Mouse (Mus musculus) kidney, postnatal 14 days (tissue): Measurements from ENCODE around the gene Spns1.

Experiments
- DNase-seq: peaks from one replicate; pipeline ENCODE4 v3.0.0; 2022; ENCODE audit warnings: mixed read lengths

Gene Spns1

DNA sequence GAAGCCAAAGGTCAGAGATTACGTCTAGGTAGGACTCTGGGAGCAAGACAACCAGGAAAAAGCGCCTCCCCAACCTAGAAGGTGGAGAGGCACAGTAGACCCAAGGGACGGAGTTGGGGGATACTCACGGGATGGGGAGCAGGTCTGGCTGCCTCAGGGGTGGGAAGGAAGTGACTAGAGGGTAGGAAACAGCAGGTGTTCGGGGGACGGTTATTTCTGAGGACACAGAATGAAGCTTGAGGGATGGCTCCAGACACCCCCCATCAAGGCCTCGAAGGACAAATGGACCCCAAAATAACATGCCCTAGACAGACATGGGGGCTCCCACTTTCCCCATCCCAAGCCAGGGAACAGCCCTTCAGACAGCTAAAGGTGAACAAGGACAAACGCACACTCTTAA, 8.9 kb downstream of the Spns1 start:
- no peak for DNase-seq

DNA sequence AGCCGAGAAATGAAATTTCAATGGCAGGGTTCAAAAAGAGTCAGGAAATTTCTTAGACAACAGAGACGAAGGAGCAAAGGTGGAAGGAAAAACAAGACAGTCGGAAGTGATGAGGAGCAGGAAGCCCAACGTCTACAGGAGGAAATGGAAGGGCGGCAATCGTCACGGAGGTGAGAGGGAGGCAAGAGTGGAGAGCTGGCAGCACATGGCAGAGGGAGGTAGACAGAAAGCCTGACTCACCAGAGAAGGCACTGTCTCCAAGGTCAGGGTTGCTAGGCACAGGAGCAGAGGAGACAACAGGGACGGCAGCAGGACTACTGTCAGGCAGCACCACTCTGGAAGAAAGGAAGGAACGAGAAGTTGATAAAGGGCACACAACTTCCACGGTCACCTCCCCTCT, 9.6 kb downstream of the Spns1 start:
- no peak for DNase-seq

DNA sequence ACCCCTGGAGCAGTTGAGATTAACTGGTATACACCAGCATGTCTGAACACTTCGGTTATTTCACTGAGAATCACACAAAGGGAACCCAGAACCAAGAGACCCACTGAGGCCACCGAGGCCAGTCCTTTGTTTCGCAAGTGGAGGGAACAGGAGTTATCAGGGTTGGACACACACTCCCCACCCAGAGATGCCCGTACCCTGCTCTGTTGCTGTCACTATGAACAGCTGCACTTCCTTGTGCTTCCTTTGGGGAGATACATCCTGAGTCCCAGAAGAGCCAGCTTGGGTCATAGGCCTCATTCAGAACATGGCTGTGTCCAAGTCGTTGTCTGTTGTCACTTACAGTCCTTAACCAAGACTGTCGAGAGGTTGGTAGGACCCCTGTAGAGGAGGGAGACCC, 14.2 kb downstream of the Spns1 start:
- no peak for DNase-seq

DNA sequence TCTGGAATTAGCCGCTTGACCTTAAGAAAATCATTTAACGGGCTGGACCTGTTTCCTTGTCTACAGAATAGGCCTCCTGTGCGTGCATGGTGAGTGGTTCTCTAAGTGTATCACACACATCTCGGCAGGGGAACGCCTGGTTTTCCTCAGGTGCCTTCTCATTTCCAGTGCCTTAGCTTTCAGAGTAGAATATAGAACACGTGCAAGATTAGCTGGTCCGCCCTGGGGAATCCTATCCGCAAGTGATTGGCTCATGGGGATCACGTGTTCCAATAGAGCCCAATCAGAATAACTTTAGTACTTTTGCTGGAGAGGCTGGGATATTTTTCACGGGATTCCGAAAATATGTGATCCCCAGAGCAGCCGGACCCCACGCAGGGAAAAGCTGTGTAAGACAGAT, 18.2 kb downstream of the Spns1 start:
- no peak for DNase-seq

DNA sequence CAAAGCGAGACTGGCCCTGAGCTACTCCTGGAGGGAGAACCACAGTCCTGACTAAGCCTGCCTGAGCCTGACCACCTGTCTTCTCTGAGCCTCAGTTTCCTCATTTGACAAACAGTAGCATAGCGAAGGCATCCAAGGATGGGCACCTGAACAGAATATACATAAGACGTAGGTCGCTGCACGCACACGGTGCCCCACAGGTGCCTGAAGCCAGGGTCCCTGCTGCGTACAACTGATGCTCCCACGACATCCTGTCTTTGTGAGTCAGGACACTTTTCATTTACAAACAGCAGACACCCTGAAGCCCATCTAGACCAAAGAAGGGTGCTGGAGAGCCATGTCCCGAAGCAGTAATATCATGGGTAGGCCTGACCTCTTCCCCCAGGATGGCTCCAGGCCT, 18.8 kb downstream of the Spns1 start:
- no peak for DNase-seq

DNA sequence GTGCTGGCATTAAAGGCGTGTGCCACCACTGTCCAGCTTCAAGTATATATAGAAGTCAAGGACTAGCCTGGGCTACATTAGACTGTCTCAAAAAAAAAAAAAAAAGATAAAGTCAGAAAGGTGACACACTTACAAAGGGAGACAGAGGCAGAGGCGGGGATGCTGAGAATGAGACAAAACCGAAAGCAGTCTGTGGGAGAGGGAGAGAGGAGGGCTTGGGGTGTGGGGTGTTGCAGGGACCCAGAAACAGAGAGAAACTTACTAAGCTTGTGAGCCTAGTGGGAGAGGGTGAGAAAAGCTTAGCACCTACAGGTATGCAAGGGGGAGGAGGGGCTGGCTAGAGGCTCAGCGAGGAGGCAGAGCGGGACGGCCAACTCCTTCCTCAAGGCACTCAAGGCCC, 19.4 kb downstream of the Spns1 start:
- DNase-seq: no peak

DNA sequence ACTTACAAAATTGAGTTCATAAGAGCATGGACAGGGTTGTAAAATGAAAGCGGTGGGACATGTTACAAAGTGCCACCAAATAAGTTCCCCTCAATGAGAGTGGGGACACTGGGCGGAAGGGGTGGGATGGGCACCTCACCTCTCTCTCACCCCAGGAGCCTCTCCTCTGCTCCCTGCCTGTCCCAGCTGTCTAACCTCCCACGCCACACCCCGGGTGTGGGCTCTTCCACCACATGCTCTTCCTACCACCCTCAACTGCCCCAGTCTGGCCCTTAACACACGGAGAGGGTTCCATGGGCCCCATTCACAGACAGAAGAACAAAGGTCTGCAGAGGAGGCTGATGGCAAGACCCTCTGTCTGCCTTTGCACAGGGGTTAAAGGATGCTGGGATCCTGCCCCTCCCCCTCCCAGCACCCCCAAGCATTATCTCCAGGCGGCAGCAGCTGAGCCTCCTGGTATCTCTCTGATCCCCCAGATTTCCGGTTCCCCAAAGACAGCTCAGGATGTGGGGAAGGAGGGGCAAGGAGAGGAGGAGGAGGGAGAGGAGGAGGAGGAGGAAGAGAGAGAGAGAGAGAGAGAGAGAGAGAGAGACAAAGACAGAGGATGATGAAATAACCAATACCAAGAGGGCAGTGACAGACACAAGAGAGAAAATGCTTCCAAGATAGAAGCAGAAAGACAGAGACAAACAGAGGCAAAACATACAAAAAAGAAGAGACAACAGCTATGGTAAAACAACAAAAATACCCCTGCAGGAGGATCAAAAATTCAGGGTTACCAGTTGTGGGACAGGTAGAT, 20.3 kb downstream of the Spns1 start:
- no peak for DNase-seq

DNA sequence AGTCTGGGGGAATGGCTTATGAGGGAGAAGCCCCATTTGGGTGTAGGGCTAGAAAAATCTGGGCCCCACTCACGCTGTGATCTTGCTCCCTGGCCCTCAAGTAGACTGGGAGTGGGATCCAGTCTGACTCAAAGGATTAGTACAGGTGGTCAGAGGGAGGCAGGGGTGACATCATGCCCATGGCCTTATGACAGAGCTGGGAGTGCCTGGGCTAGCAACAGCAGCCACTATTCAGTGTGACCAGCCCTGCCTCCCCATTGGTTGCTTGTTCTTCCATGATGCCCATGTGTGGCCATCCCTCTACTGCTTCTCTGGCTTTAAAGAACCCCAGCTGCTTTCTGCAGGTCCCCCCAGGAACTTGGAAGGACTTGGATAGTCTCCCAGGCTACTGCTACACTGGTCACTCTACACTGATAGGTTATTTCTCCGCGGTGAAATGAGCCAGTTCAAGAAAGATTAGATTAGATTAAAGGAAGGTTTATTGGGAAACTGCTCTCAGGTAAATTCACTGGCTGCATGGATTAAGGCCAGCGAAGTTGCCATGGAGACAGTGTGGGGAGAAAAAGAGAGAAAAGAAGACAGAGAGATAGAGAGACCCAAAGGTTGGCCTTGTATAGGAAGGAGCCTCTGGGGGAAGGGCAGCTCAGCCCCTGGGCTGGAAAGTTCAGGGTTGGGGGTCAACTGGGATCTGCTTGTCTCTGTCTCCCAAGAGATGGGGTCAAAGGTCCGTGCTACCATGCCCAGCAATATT, 21.2 kb downstream of the Spns1 start:
- no peak for DNase-seq

DNA sequence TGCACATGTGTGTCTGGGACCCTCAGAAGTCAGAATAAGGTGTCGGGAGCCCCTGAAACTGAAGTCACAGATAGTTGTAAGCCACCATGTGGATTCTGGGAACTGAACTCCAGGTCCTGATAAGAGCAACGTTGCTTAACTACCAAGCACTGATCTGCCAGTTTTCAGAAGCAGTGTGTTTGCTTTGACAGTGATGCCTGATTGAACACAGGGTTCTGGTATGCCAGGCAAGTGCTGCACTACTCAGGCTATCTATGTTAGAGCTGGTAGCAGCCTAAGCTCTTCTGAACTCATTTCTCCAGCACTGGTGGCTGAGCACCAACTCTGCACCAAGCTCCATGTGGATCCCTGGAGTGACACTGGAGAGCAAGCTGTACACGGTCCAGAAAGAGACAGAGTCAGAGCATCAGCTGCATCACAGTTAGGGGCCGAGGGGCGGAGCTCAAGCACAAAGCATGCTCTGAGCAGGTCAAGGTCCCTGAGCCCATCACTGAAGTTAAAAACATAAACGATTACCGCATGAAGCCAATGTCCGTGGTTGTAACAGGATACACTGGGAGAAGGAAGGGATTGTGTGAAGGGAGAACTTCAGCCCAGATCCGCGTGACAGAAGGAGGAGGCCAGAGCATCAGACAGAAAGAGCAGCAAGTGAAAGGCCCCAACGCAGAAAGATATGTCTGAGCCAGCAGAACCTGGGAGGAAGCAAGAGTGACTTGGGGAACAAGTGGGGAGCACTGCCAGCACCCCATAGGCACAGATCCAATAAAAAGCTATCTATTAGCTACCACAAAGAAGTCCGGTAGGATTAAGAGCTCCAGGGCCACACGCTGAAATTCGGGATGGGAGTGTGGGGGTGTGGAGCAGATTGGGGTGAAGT, 22.3 kb downstream of the Spns1 start:
- no peak for DNase-seq

DNA sequence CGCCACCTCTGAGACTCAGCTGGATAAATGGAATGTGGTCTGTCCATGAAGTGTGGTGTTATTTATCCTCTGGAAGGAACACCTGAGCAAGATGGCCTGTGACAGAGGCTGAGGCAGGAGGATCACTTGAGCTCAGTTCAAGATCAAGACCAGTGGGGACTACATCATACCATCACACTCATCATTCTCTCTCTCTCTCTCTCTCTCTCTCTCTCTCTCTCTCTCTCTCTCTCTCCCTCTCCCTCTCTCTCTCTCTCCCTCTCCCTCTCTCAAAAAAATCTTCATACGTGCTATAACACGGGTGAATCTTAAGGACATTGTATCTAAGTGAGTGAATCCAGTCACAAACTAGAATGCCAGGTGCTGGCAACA, 23.3 kb downstream of the Spns1 start:
- DNase-seq: no peak

DNA sequence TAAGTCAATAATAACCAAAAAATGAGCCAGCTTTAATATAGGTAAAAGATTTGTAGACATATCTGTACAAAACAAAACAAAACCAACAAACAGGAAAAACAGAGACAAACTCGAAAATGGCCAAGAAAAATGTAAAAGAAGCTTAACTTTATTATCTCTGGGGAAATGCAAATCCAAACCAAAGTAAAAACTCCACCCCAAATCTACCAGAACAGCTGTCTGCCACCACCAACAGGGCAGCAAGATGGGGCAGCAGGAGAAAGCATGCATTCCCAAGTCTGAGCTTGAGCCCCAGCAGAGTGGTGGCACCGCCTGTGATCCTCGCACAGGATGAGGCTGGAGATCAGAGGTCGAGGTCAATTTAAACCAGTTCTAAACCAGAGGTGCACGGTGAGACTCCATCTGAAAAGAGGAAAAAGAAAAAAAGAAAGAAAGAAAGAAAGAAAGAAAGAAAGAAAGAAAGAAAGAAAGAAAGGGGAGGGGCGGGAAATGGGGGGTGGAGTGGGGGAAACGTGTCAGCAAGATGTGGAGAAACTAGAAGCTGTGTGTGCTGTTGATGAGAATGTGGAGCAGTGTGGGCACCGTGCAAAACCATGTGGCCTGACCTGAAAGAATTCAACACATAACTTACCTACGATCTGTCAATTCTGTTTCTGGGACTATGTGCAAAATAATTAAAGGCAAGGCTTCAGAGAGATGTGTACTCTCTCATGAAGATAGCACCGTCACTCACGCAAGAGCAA, 23.8 kb downstream of the Spns1 start:
- DNase-seq: no peak

DNA sequence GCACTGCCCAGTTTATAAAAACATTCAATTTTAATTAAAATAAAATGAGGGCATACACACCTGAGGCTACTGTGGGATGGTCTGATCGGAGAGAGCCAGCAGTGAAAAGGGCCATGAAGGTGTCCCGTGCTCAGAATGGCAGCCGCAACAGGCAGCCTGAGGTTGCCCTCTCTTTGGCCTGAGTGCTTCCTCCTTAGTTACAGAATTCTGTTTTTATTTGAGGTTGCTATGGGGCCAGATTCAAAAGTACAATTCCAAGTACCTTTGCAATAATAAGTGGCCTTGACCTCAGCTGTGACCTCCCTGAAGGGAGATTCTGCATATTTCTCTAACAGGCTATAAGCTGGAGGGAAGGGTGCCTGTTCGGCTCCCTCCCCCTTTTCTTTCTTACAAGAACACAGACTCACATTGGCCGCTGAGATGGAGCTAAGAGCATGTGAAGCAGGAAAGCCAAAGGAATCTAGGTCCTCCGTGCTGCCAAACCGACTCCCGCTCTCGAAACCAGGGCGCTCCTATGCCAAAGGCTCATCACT, 25.8 kb downstream of the Spns1 start:
- no peak for DNase-seq

DNA sequence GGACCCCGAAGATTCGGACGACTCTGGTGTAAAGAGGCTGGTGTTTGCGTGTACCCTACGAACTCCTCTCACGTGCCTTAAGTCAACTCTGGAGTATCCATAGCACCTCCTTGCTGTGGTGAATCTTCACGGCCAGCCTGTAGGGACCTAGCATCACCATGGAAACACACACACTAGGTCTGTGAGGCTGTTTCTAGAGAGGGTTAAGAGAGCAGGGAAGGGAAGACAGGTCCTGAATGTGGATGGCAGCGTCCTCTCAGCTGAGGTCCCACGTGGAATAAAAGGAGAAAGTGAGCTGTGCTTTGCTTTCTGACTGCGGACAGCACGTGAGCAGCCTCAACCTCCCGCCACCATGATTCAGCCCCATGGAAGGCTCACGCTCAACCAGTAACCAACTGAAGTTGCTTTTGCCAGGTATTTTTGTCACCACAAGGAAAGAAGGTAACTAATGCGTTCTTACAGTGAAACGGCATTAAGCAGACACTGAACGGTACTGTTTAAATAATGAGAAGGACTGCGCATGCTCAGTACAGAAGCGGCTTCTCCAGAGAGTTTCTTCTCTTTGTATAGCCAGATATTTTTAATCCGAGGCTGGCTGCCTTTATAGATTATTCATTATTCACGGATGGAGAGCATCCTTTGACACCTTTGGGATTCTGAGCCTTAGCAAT, 26.4 kb downstream of the Spns1 start:
- no peak for DNase-seq

DNA sequence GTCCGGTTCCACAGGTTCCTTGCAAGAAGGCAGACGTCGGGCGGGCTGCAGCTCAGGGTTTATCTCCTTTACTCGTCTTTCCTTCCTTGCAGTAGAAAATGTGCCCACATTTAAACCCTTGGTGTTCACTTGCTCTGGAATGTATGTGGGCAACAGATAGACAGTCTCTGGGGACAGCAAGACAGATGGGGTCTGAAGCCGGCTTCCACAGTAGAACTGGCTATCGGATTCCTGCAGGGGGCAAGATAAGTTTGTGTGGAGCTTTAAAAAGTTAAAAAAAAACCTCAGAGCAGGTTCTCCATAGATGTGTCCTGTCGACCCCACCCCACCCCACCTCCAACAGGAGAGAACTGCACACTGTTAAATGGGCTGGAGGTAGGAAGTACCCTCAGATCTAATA, 29.0 kb downstream of the Spns1 start:
- no peak for DNase-seq

DNA sequence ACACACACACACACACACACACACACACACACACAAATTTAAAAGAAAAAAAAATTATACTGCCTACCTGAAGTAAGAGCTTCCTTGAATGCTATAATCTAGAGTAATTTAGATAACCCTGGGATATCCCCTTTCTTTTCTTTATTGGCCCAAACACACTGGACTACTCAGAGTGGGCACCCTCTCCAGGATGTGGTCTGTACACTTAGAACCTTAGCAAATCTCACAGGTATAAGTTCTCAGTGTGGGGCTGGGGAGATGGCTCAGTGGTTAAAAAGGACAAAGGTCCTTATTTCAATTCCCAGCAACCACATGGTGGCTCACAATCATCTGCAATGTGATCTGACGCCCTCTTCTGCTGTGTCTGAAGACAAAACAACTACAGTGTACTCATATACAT, 30.2 kb downstream of the Spns1 start:
- DNase-seq: no peak

DNA sequence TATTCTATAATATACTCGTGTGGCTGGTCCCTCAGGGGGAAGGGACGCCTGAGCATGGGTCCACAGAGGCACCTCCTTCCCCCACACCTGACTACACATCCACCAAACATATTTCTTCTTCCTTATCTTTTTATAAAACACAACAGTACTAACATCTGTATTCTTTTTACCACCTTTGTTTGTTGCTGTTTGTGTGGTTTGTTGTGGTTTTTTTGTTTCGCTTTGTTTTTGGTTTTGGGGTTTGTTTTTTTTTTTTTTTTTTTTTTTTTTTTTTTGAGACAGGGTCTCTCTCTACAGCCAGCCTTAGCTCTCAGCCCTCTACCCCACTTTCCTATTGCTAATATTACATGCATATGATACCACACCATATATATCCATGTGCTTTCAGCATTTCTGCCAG, 31.3 kb downstream of the Spns1 start:
- DNase-seq: no peak

DNA sequence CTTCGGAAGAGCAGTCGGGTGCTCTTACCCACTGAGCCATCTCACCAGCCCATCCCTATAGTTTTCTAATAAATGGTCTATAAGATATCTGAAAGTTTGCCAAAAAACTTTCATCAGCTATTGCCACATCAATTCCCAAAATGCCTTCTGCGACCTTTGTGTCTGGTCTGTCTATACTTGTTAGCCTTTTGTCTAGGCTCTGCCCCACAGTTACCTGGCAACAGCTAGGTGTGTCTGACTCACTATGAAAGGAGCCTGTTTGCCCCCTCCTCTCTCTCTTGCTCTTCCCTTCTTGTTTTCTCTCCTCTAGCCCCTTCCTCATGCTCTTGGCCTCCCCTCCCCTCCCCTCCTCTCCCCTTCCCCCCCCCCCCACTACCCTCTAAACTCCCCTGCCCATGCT, 31.7 kb downstream of the Spns1 start:
- no peak for DNase-seq

DNA sequence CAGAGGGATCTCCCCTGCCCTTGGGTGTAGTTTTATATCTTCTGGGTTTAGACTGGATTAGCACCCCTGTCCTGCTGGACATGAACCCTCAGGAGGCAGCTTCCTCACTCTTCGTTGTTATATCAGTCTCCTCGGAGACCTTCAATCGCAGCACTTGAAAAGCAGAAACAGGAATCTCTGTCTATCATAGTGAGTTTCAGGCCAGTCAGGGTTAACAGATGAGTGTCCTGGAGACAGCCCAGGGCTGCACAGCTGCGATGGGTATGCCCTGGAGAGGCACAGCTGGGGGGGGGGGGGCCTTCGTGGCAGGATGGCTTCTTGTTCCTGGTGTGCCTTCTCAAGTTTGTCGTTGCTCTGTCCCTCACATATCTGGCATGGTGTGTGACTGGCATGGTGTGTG, 36.4 kb downstream of the Spns1 start:
- no peak for DNase-seq

DNA sequence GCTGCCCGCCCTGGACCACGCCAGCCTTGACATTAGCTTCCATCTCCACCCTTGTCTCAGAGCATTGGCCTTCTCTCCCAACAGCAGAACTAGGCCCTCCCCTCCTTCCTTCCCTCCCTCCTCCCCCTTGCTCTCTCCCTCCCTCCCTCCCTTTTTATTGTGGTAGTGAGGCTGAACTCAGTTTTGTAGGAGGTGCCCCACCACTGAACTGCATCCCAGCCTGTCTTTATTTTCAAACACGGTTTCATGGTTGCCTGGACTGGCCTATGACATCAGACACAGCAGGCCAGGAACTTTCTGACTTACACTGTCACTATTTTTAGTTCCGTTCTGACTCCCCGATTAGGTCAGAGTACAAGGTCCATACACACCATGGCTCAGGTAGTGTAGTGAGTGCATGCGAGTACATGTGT, 37.0 kb downstream of the Spns1 start:
- DNase-seq: no peak

DNA sequence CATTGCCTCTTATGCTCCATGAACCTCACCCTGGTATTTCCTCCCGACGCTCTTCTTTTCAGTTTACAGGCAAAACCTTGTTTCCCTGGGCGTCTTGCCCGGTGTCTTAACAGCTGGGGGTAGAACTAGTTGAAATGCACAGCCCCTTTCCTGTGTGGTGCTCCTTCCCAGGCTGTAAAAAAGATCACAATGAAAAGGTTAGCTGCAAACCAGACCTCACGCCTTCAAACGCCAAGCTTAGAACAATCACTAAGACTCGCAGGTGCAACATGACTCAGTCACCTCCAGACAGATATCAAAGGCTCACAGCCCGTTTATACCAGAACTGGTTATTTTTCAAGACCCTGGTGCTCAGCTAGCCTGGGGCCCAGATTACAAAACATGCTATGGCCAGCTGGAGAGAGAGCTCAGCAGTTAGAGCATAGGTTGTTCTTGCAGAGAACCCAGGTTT, 37.7 kb downstream of the Spns1 start:
- peak; percentile 17 for DNase-seq

DNA sequence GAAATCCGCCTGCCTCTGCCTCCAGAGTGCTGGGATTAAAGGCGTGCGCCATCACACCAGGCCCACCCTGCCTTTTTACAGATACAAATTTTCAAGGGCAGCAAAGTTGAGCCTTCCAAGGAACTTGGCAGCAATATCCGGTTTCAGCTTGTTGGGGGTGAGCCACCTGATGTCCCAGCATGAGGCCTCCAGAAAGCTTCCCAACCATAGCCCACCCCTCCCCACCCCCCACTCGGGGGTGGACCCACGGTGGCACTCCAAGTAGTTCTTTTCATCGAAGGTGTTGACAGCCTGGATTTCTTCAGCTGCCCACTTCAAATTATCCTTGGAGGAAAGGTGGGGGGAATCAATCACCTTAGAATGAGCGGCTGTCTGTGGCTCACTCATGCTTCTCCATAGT, 38.3 kb downstream of the Spns1 start:
- DNase-seq: no peak

DNA sequence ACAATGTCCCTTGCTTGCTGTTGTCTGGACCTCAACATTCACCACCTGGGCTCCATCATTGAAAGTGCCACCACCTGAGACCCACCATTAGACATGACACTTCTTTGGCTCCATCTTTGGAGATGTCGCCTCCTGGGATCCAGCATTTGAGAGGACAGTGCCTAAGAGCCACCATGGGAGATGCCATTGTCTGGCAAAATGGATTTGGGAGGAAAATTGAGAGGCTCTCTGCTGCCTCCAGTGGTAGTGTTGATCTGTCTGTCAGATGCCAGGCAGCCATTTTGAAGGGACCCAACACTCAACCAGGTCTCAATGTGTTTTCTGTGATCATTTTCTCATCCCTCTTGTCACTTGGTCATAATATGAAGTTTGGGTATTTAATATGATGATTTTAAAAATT, 41.7 kb downstream of the Spns1 start:
- no peak for DNase-seq
